Mouse (Mus musculus): Measurements from ENCODE around the gene Csad.
A peak's percentile ranks its signal among the peaks of the same experiment; 100 is the strongest.

The Csad gene

GRCm38 (mm10) chr15:102142914-102143912 is 61.3 kb downstream of the Csad start:
- peaks cover 33% of the 10 kb centered on the region for H3K4me1 ChIP-seq (replicated peaks; ENCODE audit: low read depth, low read length)
- no peaks in the 10 kb centered on the region for H3K36me3 ChIP-seq (ENCODE audit: insufficient read depth, low read length)
- H3K4me3 ChIP-seq (replicated peaks; ENCODE audit: low read length), result no peak overlapping the region
- peaks cover 64% of the 10 kb centered on the region for H3K27me3 ChIP-seq (ENCODE audit: insufficient read depth, low read length)
- no peaks in the 10 kb centered on the region for H3K9me3 ChIP-seq (ENCODE audit: low read length)
- TF ChIP-seq CTCF (conservative IDR thresholded peaks at IDR 0.05; ENCODE audit: low read length) (no peak), POU5F1 (IDR thresholded peaks at IDR 0.05; ENCODE audit: borderline replicate concordance, low read length) (no peak), NANOG (IDR thresholded peaks at IDR 0.05; ENCODE audit: borderline replicate concordance, low read length) (no peak)

- Histone ChIP-seq H3K9me3 (ENCODE audit: low read length) (no peaks in the 10 kb centered on the region), H3K4me1 (replicated peaks; ENCODE audit: low read depth, low read length) (peaks cover 37% of the 10 kb centered on the region), H3K4me3 (replicated peaks; ENCODE audit: low read length) (no peak overlapping the region), H3K27me3 (ENCODE audit: insufficient read depth, low read length) (peaks cover 59% of the 10 kb centered on the region), H3K36me3 (ENCODE audit: insufficient read depth, low read length) (no peaks in the 10 kb centered on the region)
- TF ChIP-seq CTCF (conservative IDR thresholded peaks at IDR 0.05; ENCODE audit: low read length) (no peak), POU5F1 (IDR thresholded peaks at IDR 0.05; ENCODE audit: borderline replicate concordance, low read length) (no peak), NANOG (IDR thresholded peaks at IDR 0.05; ENCODE audit: borderline replicate concordance, low read length) (no peak)
Measured at GRCm38 (mm10) chr15:102141120-102141519, 63.4 kb downstream of the Csad start.

GRCm38 (mm10) chr15:102136129-102136758 is 68.3 kb downstream of the Csad start, which contains the start of gene Spryd3:
TSS of gene Spryd3 (minus strand) at chr15:102136234.
- peak within 1 kb of the TSS; percentile 93 for H3K4me3 ChIP-seq (replicated peaks; ENCODE audit: low read length)
- H3K27me3 ChIP-seq (ENCODE audit: insufficient read depth, low read length), result peaks cover 12% of the 10 kb centered on the region
- peaks cover 34% of the 10 kb centered on the region for H3K4me1 ChIP-seq (replicated peaks; ENCODE audit: low read depth, low read length)
- TF ChIP-seq CTCF (conservative IDR thresholded peaks at IDR 0.05; ENCODE audit: low read length) (no peak), POU5F1 (IDR thresholded peaks at IDR 0.05; ENCODE audit: borderline replicate concordance, low read length) (no peak), NANOG (IDR thresholded peaks at IDR 0.05; ENCODE audit: borderline replicate concordance, low read length) (no peak)
- H3K36me3 ChIP-seq (ENCODE audit: insufficient read depth, low read length), result peaks cover 22% of the 10 kb centered on the region
- no peaks in the 10 kb centered on the region for H3K9me3 ChIP-seq (ENCODE audit: low read length)

- TF ChIP-seq CTCF (conservative IDR thresholded peaks at IDR 0.05; ENCODE audit: low read length) (no peak), POU5F1 (IDR thresholded peaks at IDR 0.05; ENCODE audit: borderline replicate concordance, low read length) (no peak)
- H3K27me3 ChIP-seq (ENCODE audit: insufficient read depth, low read length), result peaks cover 11% of the 10 kb centered on the region
- no peaks in the 10 kb centered on the region for H3K9me3 ChIP-seq (ENCODE audit: low read length)
- peaks cover 28% of the 10 kb centered on the region for H3K36me3 ChIP-seq (ENCODE audit: insufficient read depth, low read length)
- peak overlapping the region; percentile 93 for H3K4me3 ChIP-seq (replicated peaks; ENCODE audit: low read length)
- peaks cover 34% of the 10 kb centered on the region for H3K4me1 ChIP-seq (replicated peaks; ENCODE audit: low read depth, low read length)
Measured at GRCm38 (mm10) chr15:102135522-102136128, 68.9 kb downstream of the Csad start.

- Histone ChIP-seq H3K9me3 (ENCODE audit: low read length) (no peaks in the 10 kb centered on the region), H3K4me3 (replicated peaks; ENCODE audit: low read length) (peak overlapping the region; percentile 93; the same call in 1 of the 2 replicates), H3K27me3 (ENCODE audit: insufficient read depth, low read length) (peaks cover 11% of the 10 kb centered on the region), H3K36me3 (ENCODE audit: insufficient read depth, low read length) (peaks cover 37% of the 10 kb centered on the region), H3K4me1 (replicated peaks; ENCODE audit: low read depth, low read length) (peaks cover 34% of the 10 kb centered on the region)
- no peak for TF ChIP-seq NANOG (IDR thresholded peaks at IDR 0.05; ENCODE audit: borderline replicate concordance, low read length)
- no peak for TF ChIP-seq CTCF (conservative IDR thresholded peaks at IDR 0.05; ENCODE audit: low read length)
- TF ChIP-seq POU5F1 (IDR thresholded peaks at IDR 0.05; ENCODE audit: borderline replicate concordance, low read length), result no peak
Measured at GRCm38 (mm10) chr15:102134709-102135108, 69.8 kb downstream of the Csad start.

- H3K27me3 ChIP-seq (ENCODE audit: insufficient read depth, low read length), result peaks cover 2% of the 10 kb centered on the region; the same call in 1 of the 2 replicates
- TF ChIP-seq NANOG (IDR thresholded peaks at IDR 0.05; ENCODE audit: borderline replicate concordance, low read length) (no peak), CTCF (conservative IDR thresholded peaks at IDR 0.05; ENCODE audit: low read length) (no peak), POU5F1 (IDR thresholded peaks at IDR 0.05; ENCODE audit: borderline replicate concordance, low read length) (no peak)
Measured at GRCm38 (mm10) chr15:102133314-102133713, 71.2 kb downstream of the Csad start.

More at GRCm38 (mm10) chr15:102133314-102133713, 71.2 kb downstream of the Csad start:
- Histone ChIP-seq H3K36me3 (ENCODE audit: insufficient read depth, low read length) (peaks cover 51% of the 10 kb centered on the region), H3K9me3 (ENCODE audit: low read length) (no peaks in the 10 kb centered on the region), H3K4me1 (replicated peaks; ENCODE audit: low read depth, low read length) (peaks cover 34% of the 10 kb centered on the region), H3K4me3 (replicated peaks; ENCODE audit: low read length) (no peak overlapping the region)

Measured in E14TG2a.4 (cell line).